Mouse (Mus musculus) layer of hippocampus, adult 8-10 months (tissue): ENCODE data around the gene Hivep3. TPM values are rescaled to one million over a fixed set of nuclear protein-coding genes. Genes with fewer than 3 reads are reported as not detected.
A peak's percentile ranks its signal among the peaks of the same experiment; 100 is the strongest.

Source experiments
- DNase-seq, 2 experiments: peaks; one replicate each; pipeline ENCODE4 v3.0.0; 2022; ENCODE audit warnings: low spot score in 2 of 2
- total RNA-seq, 4 experiments: library from RNA; stranded (reverse); gene quantifications; 2 replicates each; pipeline ENCODE4 v1.2.4; 2022

Hivep3 gene
- total RNA-seq, 4 experiments from 2014 or later: 47.7 to 56.0 (median 51.0) TPM

DNA sequence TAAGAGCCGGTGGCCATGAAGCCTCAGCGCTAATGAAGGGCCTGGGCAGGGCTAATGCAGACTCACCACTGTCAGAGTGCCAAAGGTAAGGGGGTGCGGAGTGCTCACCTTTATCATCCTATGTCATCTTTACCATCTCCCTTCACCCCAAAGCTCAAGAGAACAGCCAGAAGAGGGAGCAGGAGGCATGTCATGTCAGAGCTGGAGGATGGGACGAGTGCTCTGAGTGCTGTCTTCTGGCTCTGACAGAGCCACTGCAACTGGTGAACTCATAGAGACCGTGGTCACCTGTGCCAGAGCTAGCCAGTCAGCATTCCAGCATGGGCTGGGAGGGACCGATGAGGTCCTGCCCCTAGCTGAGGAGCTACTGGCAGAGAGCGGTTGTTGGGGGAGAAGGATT, 27.2 kb downstream of the Hivep3 start:
- DNase-seq: no peak

DNA sequence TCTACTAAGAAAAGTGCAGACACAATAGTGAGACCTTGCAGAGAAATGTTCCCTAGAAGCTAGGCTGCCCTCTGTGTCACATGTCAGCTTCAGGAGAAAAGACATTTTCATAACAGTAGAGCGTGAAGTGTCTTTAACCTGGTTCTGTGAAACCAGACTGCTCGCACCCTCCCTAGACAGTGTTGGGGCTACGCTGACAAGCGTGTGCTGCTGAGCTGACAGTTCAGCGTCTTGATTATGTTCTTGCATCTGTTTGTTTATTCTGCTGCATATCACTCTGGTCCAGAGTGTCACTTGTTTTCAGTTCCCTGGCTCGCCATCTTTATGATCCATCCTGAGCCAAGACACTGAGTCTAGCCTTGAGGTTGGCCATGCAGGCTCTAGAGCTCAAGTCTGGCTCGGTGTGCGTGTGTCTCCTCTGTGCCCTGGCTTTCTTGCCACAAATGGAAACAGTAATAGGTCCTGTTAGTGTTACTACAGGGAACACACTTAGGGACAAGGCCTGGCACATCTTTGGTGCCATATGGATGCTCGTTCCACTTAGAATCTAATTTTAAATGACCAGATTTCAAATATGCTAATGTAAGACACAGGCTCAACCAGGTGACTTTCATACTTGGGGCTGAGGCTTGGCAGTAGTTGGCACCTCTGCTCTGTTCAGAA, 28.0 kb downstream of the Hivep3 start:
- DNase-seq: peak in 1 of 2 experiments; percentile 39

DNA sequence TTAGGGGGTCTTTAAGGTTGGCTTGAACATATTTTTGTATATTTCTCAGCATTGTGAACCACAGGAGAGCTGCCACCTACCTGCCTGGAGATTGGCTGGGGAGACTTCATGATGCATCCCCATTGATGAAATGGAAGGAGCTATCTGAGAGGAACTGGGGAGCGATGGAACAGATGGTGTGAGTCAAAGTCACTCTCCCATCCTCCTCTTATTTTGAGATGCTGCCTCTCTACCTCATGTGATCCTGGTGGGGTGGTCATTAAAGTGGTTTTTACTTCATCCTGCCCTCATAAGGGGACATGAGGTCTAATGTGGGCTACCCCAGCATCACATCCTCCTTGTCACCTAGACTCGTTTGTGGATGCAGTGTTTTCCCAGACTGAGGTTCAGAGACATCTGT, 28.6 kb downstream of the Hivep3 start:
- no peak for DNase-seq

DNA sequence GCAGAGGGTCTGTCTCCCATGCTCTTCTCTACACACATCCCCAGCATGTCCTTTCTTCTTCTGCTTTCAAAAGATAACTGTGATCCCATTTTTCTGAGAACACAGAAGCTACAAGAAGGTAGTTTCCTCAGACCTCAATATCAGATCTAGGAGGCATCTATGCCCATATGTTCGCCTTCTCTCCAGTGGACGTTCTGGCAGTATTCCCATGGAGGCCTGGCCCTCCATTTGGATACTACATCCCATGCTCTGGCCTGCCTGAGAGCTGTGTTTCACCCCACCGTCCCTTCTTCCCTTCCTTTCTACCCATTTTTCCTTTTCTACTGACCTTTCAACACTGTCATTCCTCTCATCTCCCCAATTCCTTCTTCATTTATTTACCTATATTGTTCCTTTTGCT, 34.5 kb downstream of the Hivep3 start:
- no peak for DNase-seq

DNA sequence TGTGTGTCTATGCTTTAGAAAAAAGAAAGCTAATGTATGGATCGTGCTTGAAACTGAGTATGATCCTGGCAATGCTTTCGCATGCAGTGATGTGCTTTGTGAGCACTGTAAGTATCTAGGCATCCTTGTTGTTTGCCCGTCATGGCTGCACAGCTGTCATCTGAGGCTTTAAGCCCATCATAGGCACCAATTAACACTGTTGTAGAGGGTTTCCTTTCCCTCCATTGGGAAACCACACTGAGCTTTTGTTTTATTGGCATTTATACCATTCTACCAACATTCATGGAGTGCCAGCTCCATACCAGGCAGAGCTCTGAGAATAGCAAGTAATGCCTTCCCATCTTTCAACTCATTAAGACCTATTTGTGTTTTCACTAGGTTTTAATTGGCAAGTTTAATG, 42.3 kb downstream of the Hivep3 start:
- no peak for DNase-seq

DNA sequence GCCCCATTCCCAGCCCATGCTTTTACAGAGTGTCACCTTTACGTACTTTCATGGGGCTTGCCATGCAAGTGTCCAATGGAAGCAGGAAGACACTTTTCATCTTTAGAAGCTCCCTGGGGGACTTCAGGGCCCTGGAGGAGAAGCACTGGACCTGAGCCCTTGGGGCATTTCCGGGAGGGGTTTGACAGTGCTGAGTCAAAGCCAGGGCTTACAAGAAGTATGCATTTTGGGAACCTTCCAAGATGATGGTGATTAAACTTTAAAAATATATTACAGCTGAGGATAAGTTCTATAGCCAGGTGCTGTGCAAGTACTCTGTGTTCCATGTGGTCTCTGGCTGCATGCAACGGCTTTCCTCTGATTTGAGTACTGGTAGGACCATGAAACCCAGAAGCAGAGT, 43.6 kb downstream of the Hivep3 start:
- DNase-seq: no peak

DNA sequence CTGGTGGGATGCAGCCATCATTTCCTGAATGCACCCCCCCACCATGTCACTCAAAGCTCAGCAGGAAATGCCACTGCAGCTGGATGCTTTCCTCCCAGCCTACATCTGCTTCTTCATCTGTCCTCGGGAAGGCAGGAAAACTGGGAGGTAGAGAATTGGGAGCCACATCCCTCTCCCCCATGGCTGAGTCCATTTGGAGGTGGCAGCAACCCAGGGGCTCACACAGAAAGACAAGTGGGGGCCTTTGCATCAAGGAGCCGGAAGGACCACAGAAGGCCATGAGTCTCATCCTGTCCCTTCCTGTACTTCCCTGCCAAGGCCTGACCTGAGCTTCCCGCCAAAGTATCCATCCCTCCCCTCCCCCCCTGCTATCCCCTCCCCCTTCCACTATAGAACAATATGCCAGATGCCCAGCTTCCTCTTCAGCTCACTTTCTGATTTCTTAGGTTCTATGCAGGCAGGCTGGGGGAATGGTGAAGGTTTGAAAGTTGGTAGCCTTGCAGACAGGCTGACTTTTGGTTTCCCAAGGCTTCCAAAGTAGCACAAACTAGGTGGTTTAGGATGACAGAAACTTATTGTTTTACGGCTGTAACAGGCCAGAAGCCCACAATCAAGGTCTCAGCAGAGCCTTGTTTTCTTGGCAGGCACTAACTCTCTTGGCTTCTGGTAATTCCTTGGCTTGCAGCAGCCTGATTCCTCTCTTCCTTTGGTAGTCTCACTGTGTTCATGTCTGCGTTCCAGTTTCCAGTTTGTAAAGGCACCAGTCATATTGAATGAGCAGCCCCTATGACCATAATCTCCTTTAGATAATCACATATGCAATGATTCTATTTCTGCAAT, 46.2 kb downstream of the Hivep3 start:
- DNase-seq: no peak

DNA sequence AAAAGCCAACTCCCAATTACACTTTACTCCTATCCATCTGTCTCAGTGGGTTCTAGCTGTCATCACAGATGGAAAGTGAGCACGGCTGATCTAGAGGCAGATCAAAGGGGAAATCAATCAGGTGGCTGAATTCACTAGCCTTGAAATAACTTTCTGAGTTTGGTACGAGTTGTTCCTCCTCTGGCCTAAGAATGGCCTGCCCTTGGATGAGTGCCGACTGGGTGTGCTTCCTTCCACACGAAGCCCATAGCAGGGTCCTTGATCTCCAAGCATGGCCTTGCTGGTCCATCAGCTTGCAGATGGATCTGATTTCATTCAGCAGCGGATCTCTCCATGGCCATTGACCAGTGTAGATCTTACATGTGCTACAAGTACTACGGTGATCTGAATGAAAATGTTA, 47.3 kb downstream of the Hivep3 start:
- DNase-seq: no peak

DNA sequence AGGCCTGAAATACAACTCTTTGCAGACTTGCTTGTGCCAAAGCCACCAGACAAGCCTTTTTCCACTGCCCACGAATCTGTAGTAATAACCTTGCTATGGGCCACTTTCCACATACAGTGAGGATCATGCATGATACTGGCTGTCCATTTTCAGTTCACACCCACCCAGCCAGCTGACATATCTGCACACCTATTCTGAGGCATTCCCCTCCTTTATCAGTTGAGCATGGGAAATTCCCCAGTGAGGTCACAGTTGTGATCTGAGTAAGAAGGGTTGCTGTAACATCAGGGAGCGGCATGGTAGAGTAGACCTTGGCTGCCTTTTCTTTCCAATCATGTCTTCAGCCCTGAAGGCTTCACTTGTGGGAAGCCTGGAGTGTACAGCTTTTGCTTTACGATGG, 51.4 kb downstream of the Hivep3 start:
- DNase-seq: no peak

DNA sequence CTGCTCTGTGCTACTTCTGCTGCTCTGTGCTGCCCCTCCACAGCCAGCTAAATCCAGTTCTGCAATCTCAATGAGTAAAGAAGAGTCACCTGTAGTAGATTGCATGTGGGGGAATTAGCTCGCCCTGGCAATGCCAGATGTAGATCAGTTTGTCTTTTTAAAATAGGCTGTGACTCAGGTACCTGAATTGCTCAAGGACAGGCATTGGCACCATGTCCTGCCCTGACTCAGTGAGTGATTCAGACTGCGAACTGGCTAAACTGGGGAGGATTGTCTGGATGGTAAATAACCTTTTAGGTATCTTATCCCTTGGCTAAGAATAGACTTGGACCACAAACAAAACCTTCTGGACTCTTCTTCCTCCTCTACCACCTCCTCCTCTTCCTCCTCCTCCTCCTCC, 52.7 kb downstream of the Hivep3 start:
- no peak for DNase-seq

DNA sequence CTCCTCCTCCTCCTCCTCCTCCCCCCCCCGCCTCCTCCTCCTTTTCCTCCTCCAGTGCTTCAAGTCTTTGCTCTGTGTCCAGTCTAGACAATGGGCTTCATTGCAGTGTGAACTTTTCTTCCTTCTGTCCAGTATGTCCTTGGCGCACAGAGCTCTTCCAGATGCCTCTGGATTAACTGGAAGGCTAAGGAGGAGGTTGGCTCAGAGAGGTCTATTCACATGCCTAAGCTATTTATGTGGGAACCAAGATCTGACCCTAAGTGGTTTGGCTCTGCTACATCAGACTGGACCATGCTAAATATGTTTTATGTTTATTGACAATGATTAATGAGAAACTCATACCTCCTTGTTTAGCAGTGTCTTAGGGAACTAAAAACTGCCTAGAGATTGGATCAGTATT, 53.1 kb downstream of the Hivep3 start:
- no peak for DNase-seq

DNA sequence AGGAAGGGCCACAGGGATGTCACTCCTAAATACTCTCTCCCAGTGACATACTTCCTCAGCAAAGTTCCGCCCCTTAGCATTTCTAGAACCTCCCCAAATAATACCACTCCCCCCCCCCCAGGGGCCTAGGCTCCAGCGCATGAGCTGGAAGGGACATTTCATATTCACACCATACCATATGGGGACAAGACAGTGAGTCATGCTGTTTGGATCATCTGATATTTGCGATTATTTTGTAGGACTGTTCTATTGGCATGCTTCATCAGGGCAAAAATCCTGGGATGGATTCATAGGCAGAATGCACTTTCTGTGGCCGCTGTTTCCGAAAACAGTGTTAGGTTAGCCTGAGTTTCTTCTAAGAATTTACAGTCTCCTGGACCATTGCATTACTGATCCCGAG, 55.2 kb downstream of the Hivep3 start:
- no peak for DNase-seq

DNA sequence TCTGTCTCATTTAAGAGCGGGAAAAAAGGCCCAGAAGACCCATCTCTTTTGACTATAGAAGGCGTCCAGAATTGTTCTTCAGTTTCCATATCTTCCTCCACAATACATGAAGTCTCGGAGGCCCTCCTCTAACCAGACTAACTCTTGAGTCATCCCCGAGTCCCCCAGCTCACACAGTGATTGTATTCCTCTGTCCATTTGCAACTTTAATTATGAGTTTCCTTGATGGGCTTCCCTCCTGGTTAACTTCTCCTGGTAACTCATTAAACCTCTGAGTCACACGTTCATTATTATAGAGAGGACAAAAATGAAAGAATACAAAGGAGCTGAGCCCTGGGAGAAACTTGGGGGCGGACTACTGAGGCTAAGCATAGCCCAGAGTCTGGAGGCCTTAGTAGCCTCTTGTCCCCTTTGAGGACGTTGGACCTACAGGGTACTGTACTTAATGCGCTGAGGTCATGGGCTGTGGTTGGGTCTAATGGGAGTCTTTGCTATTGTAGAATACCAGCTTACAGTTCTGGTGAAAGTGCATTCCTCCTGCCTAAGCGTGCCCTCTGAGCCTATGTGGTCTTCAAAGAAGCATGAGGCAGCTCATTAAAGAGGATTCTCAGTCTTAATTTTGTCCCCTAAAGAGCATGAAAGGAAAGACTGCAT, 56.0 kb downstream of the Hivep3 start:
- DNase-seq: no peak

DNA sequence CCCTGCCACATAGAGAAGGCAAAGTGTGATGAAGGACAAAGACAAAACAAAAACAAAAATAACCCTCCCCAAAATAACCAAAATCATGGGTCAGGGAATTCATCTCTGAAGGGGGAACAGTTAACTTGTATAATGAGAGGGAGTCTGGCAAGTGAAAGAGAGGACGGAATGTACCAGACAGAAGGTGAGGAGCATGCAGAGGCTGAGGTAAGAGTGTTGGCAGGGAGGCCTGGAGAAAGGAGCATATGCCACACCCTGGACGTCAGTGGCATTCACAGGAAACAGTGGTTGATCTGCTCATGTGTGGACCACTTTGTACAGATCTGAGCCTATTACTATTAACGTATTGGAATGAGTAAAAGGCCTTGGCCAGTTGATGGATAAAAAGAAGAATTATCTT, 65.3 kb downstream of the Hivep3 start:
- DNase-seq: no peak

DNA sequence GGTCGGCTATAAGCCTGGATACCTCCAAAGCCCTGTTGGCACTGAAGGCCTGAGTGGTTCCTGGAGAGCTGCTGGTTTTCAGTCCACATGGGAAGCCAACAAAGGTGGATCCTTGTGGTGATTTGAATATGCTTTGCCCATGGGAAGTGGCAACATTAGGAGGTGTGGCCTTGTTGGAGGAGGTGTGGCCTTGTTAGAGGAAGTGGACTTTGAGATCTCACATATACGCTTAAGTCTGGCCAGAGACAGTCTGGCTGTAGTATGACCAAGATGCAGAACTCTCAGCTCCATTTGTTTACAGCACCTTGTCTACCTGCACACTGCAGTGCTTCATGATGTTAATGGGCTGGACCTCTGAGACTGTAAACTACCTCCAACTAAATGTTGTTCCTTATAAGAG, 73.0 kb downstream of the Hivep3 start:
- DNase-seq: no peak

DNA sequence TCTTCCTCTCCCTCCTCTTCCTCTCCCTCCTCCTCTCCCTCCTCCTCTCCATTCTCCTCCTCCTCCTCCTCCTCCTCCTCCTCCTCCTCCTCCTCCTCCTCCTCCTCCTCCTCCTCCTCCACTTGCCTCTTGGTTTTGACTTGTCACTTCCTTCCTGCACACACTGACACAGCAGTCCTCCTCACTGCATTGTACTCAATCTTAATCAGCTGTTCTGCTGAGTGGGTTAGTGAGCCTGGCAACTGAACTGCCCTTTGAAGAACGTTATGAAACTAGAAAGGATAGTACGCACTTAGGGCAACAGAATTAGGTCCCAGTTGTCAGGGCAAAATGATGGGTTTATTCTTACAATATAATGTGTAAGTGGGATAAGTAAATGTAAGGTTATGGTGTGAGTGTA, 73.8 kb downstream of the Hivep3 start:
- DNase-seq: no peak

DNA sequence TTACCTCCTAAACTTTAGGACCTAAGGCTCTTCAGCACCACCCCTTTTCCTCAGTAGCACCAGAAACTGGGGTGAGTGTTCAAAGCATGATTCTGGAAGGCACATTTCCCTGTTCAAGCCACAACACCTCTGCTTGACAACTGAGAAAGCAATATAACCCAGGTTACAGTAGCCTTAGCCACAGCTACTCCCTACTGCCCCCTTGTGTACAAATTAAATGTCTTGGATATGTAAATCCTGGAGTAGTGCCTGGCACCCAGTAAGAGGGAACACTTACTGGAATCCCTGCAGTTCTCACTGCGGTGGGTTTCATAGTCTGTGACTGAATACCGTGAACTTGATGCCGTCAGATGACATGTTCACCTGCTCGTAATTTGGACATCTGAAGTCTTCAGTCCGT, 75.7 kb downstream of the Hivep3 start:
- DNase-seq: peak in 1 of 2 experiments; percentile 25

DNA sequence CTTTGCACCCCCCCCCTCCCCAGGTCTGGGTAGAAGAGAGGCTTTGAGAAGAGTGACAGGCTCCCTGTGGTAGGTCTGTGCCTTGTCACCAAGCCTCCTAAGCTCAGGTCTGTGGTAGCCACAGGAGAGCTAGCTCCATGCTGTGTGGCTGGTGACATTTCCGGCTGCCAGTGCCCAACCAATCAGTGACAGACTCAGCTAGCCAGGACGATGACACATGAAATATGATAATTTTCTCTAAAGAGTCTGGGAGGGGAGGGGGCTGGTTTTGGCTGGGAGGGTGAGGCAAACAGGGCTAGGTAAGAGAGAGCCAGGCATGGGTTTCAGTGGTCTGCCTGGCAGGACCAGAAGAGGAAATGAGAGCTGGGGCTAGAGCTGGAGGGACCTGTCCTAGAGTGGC, 79.2 kb downstream of the Hivep3 start:
- DNase-seq: peak; percentile 40 to 45

DNA sequence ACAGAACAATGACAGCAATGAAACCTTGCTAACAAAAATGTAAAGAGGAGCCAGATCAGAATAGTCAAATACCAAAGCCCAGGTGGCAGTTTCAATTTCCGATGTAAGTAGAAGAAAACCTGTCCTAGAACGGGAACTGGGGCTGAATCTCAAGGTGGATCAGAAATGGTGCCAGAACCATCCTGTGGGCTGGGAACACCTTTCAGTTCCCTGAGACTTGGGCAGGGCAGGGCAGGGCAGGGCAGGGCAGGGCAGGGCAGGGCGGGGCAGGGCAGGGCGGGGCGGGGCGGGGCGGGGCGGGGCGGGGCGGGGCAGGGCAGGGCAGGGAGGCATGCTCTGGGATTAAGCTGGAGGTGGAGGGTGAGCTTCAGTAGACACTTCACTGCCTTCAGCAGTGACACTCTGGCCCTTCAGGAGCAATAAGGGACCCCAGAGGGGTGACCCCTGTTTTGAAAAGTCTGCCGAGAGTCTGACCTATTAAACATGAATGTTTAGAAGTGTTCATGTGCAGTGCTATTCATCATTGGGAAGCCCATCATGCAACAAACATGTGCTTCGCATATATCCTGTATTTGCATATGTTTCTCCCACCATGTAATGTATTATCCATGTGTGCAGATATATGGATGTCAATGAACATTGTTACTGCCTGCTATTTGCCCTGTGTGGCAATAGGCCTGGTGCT, 80.1 kb downstream of the Hivep3 start:
- no peak for DNase-seq

DNA sequence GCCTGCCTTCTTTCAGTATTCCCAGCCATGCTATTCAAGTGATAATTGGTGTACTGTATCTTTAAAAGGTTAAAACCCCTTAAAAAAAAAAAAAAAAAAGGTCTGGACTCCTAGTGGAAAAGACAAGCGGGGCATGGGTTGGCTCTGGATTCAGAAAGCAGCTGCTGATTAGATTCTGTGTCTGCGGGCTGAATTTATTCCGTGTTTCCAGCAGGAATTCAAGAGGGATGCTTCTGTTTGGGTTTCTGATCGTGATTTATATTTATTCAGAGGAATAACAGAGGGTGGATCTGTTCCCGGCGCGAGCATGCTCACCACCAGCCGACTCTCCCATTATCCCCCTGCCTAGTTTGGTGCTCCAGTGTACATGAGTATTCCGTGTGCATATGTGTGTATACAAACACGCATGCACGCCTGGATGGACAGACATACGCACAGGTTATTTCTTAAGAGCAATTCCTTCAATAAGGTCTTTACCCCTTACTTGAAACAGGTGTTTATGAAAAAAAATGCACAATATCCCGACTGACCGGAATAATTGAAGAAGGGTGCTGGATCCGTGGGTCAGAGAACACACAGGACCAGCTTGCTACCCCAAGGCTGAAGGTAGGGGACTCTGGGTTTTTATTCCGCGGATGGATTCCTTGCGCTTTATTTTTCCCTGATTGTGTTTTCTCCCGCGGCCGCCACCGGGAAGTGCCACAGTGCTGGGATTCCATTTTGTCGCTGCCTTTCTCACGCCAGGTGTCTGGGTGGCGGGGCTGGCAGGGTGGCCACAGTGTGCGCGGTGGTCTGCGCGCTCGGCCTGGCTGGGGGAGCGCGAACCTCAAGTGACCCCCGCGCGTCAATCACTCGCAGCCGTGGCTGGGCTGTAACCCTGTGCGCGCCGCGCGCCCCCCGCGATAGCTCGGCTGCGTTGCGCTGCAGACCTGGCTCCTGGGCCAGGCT, 80.9 kb downstream of the Hivep3 start:
- peak; percentile 60 to 63 for DNase-seq
